Mouse (Mus musculus): ENCODE data around the gene Acap2. TPM values are rescaled to one million over a fixed set of nuclear protein-coding genes. Genes with fewer than 3 reads are reported as not detected.

Gene Acap2
- 35.8 and 37.3 TPM in 2 replicates for total RNA-seq (2014; fragmentation: Nextera tagmentation)
- total RNA-seq (2017), result 44.5 and 52.9 TPM in 2 replicates
- polyA plus RNA-seq (2012), result 3.9 and 5.4 TPM in 2 replicates

DNA sequence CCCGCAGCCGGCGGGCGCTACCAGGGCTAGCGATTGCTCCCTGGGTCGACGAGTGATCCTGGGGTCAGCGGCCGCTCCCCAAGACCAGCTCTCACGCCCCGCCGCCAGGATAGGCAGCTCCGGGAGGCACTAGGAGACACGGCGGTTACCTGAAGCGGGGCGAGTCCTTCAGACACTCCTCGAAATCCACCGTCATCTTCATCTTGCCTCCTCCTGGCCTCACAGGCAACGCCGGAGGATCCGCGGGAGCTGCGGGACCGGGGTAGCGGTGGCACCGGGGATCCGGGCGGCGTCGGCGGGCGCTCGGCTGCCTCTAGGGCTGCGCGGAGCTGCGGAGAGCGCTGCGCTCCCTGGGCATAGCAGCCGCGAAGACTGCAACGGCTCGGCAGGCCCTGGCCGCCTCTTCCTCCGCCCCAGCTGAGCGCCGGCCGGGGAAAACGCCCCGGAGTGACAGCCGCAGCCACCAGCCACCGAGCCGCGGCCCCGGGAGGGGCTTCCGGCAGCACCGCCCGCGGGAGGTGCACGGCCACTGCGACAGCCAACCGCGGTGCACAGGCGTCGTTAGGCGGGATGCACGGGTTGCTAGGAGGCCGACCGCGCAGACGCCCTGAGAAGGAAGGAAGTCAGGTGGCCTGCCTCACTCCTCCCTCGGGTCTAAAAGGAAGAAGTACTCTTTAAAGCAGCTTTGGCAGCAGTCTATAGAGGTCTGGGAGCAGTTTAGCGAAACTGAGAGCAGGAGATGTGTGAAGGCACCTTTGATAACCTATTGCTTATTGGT lies at the start of gene Acap2:
TSS of gene Acap2 (minus strand) at position 456 of the 778 bp plus-strand sequence.
- Histone ChIP-seq H3K36me3 (replicated peaks) (peaks cover 4% of the 10 kb centered on the region), H3K27me3 (ENCODE audit: insufficient read depth, low read length) (peaks cover 10% of the 10 kb centered on the region), H3K9me3 (replicated peaks) (no peaks in the 10 kb centered on the region), H3K4me3 (ENCODE audit: low read depth, low read length) (peak within 1 kb of the TSS; percentile 92), H3K4me1 (ENCODE audit: insufficient read depth, low read depth, low read length) (peaks cover 14% of the 10 kb centered on the region)
- DNase-seq (ENCODE audit: low spot score) (peak; percentile 99), ATAC-seq (ENCODE audit: extremely low read depth, insufficient number of reproducible peaks, low FRiP score, poor library complexity, severe bottlenecking) (peak; percentile 97)
- TF ChIP-seq CTCF (IDR thresholded peaks at IDR 0.05; ENCODE audit: low read depth, low read length), result no peak
- TF ChIP-seq GATA2 (IDR thresholded peaks at IDR 0.05; ENCODE audit: borderline replicate concordance, low read depth, low read length), result no peak
- TF ChIP-seq TAL1 (conservative IDR thresholded peaks at IDR 0.05; ENCODE audit: low read depth, low read length), result no peak
- TF ChIP-seq POLR2AphosphoS5 (IDR thresholded peaks at IDR 0.05; ENCODE audit: insufficient replicate concordance, low read depth, low read length), result no peak
- TF ChIP-seq GATA1 (IDR thresholded peaks at IDR 0.05; ENCODE audit: borderline replicate concordance, low read length), result no peak

GRCm38 (mm10) chr16:31249401-31249800 lies 48.4 kb upstream of the Acap2 start:
- DNase-seq (ENCODE audit: low spot score) (no peak), ATAC-seq (ENCODE audit: extremely low read depth, insufficient number of reproducible peaks, low FRiP score, poor library complexity, severe bottlenecking) (no peak)
- H3K4me1 ChIP-seq (ENCODE audit: insufficient read depth, low read depth, low read length), result no peaks in the 10 kb centered on the region
- no peaks in the 10 kb centered on the region for H3K27me3 ChIP-seq (ENCODE audit: insufficient read depth, low read length)
- no peak overlapping the region for H3K4me3 ChIP-seq (ENCODE audit: low read depth, low read length)
- TF ChIP-seq POLR2AphosphoS5 (IDR thresholded peaks at IDR 0.05; ENCODE audit: insufficient replicate concordance, low read depth, low read length) (no peak), GATA1 (IDR thresholded peaks at IDR 0.05; ENCODE audit: borderline replicate concordance, low read length) (no peak), GATA2 (IDR thresholded peaks at IDR 0.05; ENCODE audit: borderline replicate concordance, low read depth, low read length) (no peak), TAL1 (conservative IDR thresholded peaks at IDR 0.05; ENCODE audit: low read depth, low read length) (no peak), CTCF (IDR thresholded peaks at IDR 0.05; ENCODE audit: low read depth, low read length) (no peak)
- no peaks in the 10 kb centered on the region for H3K9me3 ChIP-seq (replicated peaks)
- peaks cover 27% of the 10 kb centered on the region for H3K36me3 ChIP-seq (replicated peaks)

DNA sequence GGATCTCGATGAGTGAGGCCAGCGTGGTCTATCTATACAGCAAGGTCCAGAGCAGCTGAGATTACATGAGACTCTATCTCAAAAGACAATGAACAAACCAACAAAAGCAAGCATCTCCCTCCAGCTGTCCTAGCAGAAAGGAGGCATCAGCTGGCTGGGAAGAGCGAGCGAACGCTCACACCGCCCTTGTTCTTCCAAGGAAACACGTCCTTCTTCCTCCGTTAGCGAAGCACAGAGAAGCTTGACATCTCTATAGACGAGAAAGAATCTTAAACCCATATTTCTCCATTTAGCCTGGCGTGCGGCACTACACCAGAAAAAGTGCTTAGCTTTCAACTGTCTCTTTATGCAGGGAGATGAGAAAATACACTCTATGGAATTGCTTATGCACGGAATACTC lies 47.7 kb upstream of the Acap2 start:
- Histone ChIP-seq H3K27me3 (ENCODE audit: insufficient read depth, low read length) (no peaks in the 10 kb centered on the region), H3K9me3 (replicated peaks) (no peaks in the 10 kb centered on the region), H3K4me1 (ENCODE audit: insufficient read depth, low read depth, low read length) (no peaks in the 10 kb centered on the region), H3K4me3 (ENCODE audit: low read depth, low read length) (no peak overlapping the region), H3K36me3 (replicated peaks) (peaks cover 27% of the 10 kb centered on the region)
- no peak for TF ChIP-seq POLR2AphosphoS5 (IDR thresholded peaks at IDR 0.05; ENCODE audit: insufficient replicate concordance, low read depth, low read length)
- TF ChIP-seq TAL1 (conservative IDR thresholded peaks at IDR 0.05; ENCODE audit: low read depth, low read length), result no peak
- TF ChIP-seq CTCF (IDR thresholded peaks at IDR 0.05; ENCODE audit: low read depth, low read length), result no peak
- no peak for TF ChIP-seq GATA1 (IDR thresholded peaks at IDR 0.05; ENCODE audit: borderline replicate concordance, low read length)
- no peak for TF ChIP-seq GATA2 (IDR thresholded peaks at IDR 0.05; ENCODE audit: borderline replicate concordance, low read depth, low read length)
- ATAC-seq (ENCODE audit: extremely low read depth, insufficient number of reproducible peaks, low FRiP score, poor library complexity, severe bottlenecking) (no peak), DNase-seq (ENCODE audit: low spot score) (no peak)

DNA sequence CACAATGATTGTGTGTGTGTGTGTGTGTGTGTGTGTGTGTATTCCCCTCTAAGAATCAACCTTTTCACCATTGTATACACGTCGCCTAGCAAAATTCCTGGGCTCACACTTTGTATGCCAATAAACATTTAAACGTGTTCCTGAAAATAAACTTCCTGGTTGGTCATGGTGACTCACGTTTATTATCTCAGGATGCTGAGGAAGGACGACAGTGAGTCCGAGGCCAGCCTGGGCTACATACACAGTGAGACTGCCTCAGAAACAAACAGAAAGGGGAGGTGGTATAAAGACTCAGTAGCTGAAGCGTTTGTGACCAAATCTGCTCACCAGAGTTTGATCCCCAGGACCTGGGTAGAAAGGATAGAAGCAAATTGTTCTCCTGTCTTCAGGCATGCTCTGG lies 46.4 kb upstream of the Acap2 start:
- H3K36me3 ChIP-seq (replicated peaks), result peaks cover 22% of the 10 kb centered on the region
- H3K4me3 ChIP-seq (ENCODE audit: low read depth, low read length), result no peak overlapping the region
- no peaks in the 10 kb centered on the region for H3K27me3 ChIP-seq (ENCODE audit: insufficient read depth, low read length)
- no peak for ATAC-seq (ENCODE audit: extremely low read depth, insufficient number of reproducible peaks, low FRiP score, poor library complexity, severe bottlenecking)
- H3K9me3 ChIP-seq (replicated peaks), result no peaks in the 10 kb centered on the region
- no peak for DNase-seq (ENCODE audit: low spot score)
- H3K4me1 ChIP-seq (ENCODE audit: insufficient read depth, low read depth, low read length), result no peaks in the 10 kb centered on the region
- no peak for TF ChIP-seq CTCF (IDR thresholded peaks at IDR 0.05; ENCODE audit: low read depth, low read length)
- no peak for TF ChIP-seq GATA1 (IDR thresholded peaks at IDR 0.05; ENCODE audit: borderline replicate concordance, low read length)
- TF ChIP-seq TAL1 (conservative IDR thresholded peaks at IDR 0.05; ENCODE audit: low read depth, low read length), result no peak
- no peak for TF ChIP-seq GATA2 (IDR thresholded peaks at IDR 0.05; ENCODE audit: borderline replicate concordance, low read depth, low read length)
- no peak for TF ChIP-seq POLR2AphosphoS5 (IDR thresholded peaks at IDR 0.05; ENCODE audit: insufficient replicate concordance, low read depth, low read length)

GRCm38 (mm10) chr16:31244053-31244452 lies 43.0 kb upstream of the Acap2 start:
- Histone ChIP-seq H3K27me3 (ENCODE audit: insufficient read depth, low read length) (no peaks in the 10 kb centered on the region), H3K4me1 (ENCODE audit: insufficient read depth, low read depth, low read length) (no peaks in the 10 kb centered on the region), H3K4me3 (ENCODE audit: low read depth, low read length) (no peak overlapping the region), H3K36me3 (replicated peaks) (peaks cover 12% of the 10 kb centered on the region), H3K9me3 (replicated peaks) (no peaks in the 10 kb centered on the region)
- ATAC-seq (ENCODE audit: extremely low read depth, insufficient number of reproducible peaks, low FRiP score, poor library complexity, severe bottlenecking) (no peak), DNase-seq (ENCODE audit: low spot score) (no peak)
- TF ChIP-seq TAL1 (conservative IDR thresholded peaks at IDR 0.05; ENCODE audit: low read depth, low read length) (no peak), POLR2AphosphoS5 (IDR thresholded peaks at IDR 0.05; ENCODE audit: insufficient replicate concordance, low read depth, low read length) (no peak), GATA2 (IDR thresholded peaks at IDR 0.05; ENCODE audit: borderline replicate concordance, low read depth, low read length) (no peak), CTCF (IDR thresholded peaks at IDR 0.05; ENCODE audit: low read depth, low read length) (no peak), GATA1 (IDR thresholded peaks at IDR 0.05; ENCODE audit: borderline replicate concordance, low read length) (no peak)

- Histone ChIP-seq H3K27me3 (ENCODE audit: insufficient read depth, low read length) (no peaks in the 10 kb centered on the region), H3K36me3 (replicated peaks) (no peaks in the 10 kb centered on the region), H3K4me3 (ENCODE audit: low read depth, low read length) (no peak overlapping the region), H3K4me1 (ENCODE audit: insufficient read depth, low read depth, low read length) (no peaks in the 10 kb centered on the region), H3K9me3 (replicated peaks) (no peaks in the 10 kb centered on the region)
- ATAC-seq (ENCODE audit: extremely low read depth, insufficient number of reproducible peaks, low FRiP score, poor library complexity, severe bottlenecking) (no peak), DNase-seq (ENCODE audit: low spot score) (no peak)
- TF ChIP-seq CTCF (IDR thresholded peaks at IDR 0.05; ENCODE audit: low read depth, low read length) (no peak), POLR2AphosphoS5 (IDR thresholded peaks at IDR 0.05; ENCODE audit: insufficient replicate concordance, low read depth, low read length) (no peak), GATA1 (IDR thresholded peaks at IDR 0.05; ENCODE audit: borderline replicate concordance, low read length) (no peak), GATA2 (IDR thresholded peaks at IDR 0.05; ENCODE audit: borderline replicate concordance, low read depth, low read length) (no peak), TAL1 (conservative IDR thresholded peaks at IDR 0.05; ENCODE audit: low read depth, low read length) (no peak)
Measured at GRCm38 (mm10) chr16:31241433-31241832, 40.4 kb upstream of the Acap2 start.

Data from G1E (cell line).